Mouse (Mus musculus): Measurements from ENCODE around the gene Synpo2l. TPM values are rescaled to one million over a fixed set of nuclear protein-coding genes. Genes with fewer than 3 reads are reported as not detected.

The Synpo2l gene
- polyA plus RNA-seq, 1 experiment: not detected

DNA sequence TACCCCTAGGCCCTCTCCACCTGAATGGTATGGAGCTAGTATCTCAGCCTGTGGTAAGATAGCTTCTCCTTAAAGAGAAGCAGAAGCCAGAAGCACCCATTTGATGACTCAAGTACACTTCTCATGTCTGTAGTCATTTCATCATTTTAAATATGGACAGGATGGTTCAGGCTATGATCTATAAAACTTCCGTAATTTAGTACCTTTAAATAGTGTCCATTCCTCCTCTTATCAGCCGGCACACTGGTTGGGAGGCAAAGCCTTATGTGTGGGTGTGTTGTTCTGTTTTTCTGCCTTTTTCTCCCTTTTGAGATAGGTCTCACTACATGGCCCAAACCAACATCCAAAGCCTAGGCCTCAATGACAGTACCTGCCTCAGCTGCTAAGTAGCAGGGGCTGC is 30.4 kb upstream of the Synpo2l start:
- H3K27ac ChIP-seq (ENCODE audit: insufficient read depth, low read depth, low read length): no peak overlapping the region
- H3K4me3 ChIP-seq (ENCODE audit: insufficient read depth, low read length): no peak overlapping the region
- TF ChIP-seq POLR2A (IDR thresholded peaks at IDR 0.05; ENCODE audit: borderline replicate concordance, low read depth, low read length) (no peak), CTCF (IDR thresholded peaks at IDR 0.05; ENCODE audit: low read depth, low read length) (no peak)
- H3K4me1 ChIP-seq (ENCODE audit: control insufficient read depth, insufficient read depth, low read length): peaks cover 41% of the 10 kb centered on the region

DNA sequence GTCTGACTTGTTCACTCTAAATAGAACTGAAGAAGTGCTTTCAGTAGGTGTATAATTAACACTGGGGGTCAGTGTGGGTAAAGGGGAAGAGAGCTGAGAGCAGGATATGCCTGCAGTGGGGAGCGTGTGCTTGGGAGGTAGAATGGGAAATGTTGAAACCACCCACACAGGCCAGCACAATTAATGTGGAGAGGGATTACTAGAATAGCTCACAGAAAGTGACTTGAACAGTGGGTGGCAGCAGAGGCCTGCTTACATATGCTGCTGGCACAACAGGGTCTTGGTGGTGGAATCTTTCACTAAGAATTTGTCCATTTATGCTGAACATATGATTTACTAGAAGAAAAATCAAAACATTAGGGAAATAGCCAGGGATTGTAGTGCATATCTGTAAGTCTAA is 28.8 kb upstream of the Synpo2l start:
- Histone ChIP-seq H3K4me3 (ENCODE audit: insufficient read depth, low read length) (no peak overlapping the region), H3K4me1 (ENCODE audit: control insufficient read depth, insufficient read depth, low read length) (peaks cover 41% of the 10 kb centered on the region), H3K27ac (ENCODE audit: insufficient read depth, low read depth, low read length) (no peak overlapping the region)
- TF ChIP-seq POLR2A (IDR thresholded peaks at IDR 0.05; ENCODE audit: borderline replicate concordance, low read depth, low read length): no peak
- TF ChIP-seq CTCF (IDR thresholded peaks at IDR 0.05; ENCODE audit: low read depth, low read length): peak; percentile 33; the same call in 1 of the 2 replicates

DNA sequence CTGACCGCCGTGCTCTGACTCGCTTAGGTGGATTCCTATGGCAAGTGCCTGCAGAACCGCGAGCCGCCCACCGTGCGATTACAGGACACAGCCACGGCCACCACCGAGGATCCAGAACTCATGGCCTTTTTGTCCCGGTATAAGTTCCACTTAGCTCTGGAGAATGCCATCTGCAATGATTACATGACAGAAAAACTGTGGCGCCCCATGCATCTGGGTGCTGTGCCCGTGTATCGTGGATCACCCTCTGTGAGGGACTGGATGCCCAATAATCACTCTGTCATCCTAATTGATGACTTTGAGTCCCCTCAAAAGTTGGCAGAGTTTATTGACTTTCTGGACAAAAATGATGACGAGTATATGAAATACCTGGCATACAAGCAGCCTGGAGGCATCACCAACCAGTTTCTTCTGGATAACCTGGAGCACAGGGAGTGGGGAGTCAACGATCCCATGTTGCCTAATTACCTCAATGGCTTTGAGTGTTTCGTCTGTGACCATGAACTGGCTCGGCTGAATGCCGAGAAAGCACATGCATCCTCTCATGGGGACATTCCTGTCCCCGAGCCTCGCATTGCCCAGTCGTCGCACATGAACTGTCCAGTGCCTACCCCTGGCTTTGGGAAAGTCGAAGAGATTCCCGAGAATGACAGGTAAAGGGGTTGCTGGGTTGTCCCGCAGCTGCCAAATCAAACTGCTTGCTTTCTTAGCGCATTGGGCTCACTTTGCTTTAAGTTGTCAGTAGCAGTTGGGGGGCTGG is 27.8 kb upstream of the Synpo2l start:
- no peak for TF ChIP-seq CTCF (IDR thresholded peaks at IDR 0.05; ENCODE audit: low read depth, low read length)
- Histone ChIP-seq H3K4me1 (ENCODE audit: control insufficient read depth, insufficient read depth, low read length) (peaks cover 35% of the 10 kb centered on the region), H3K27ac (ENCODE audit: insufficient read depth, low read depth, low read length) (no peak overlapping the region), H3K4me3 (ENCODE audit: insufficient read depth, low read length) (peak overlapping the region; percentile 74)

DNA sequence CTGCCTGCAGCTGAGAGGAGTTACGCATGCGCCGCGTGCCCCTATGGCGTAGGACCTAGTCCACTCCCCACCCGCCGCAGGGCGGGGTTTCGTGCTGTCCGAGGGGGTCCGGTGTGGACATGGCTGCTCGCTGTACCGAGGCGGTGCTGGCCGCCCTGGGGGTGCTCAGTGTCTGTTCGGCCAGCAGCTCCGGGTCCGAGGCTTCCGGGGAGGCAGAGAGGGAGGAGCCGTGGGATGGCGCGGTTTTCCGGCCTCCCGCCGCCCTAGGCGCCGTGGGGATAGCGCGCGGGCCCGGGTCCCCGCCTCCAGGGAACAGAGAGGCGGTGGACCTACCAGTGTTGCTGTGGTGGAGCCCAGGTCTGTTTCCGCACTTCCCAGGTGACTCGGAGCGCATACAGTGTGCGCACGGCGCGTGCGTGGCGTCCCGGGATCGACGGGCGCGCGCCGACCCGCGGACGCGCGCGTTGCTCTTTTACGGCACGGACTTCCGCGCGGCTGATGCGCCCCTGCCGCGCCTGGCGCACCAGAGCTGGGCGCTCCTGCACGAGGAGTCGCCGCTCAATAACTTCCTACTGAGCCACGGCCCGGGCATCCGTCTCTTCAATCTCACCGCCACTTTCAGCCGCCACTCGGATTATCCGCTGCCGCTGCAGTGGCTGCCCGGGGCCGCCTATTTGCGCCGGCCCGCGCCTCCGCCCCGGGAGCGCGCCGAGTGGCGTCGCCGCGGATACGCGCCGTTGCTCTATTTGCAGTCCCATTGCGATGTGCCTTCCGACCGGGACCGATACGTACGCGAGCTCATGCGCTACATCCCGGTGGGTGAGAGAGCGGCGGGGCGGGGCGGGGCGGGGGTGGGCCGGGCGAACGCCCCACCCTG is 27.0 kb upstream of the Synpo2l start, which contains the start of gene Fut11:
TSS of gene Fut11 (plus strand) at position 85 of the 877 bp plus-strand sequence.
- peaks cover 33% of the 10 kb centered on the region for H3K4me1 ChIP-seq (ENCODE audit: control insufficient read depth, insufficient read depth, low read length)
- peak within 1 kb of the TSS; percentile 74 for H3K4me3 ChIP-seq (ENCODE audit: insufficient read depth, low read length)
- TF ChIP-seq POLR2A (IDR thresholded peaks at IDR 0.05; ENCODE audit: borderline replicate concordance, low read depth, low read length) (no peak), CTCF (IDR thresholded peaks at IDR 0.05; ENCODE audit: low read depth, low read length) (no peak)
- H3K27ac ChIP-seq (ENCODE audit: insufficient read depth, low read depth, low read length): peak within 1 kb of the TSS; percentile 73

DNA sequence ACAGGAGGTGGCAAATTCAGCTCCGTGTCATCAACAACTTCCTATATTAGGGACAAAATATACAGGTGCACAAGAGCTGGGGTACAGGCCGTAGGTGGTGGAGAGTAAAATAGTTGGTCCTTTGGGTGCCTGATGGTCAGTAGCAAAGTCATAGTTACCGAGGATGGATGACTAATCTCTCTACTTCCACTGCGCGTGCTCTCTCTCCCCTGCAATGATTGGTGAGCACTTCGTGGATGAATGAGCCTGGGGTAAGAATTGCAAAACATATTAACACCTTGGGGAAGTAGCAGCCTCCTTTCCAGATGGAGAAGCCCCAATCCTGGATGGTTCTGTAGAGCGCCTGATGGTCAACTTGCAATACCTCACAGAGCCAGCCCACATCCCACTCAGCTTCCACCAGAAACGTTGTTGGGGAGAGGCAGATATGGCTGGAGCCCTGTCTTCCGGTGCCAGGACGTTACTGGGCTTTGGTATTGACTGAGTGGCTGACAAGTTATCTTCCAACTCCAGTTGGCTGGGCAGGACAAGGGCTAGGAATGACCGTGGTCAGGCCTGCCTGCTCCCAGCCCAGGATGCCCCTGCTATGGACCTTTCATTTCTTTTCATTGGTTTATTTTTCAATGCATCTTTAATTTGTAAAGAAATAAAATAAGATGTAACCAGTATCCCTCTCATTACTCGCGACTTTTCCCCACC is 26.2 kb upstream of the Synpo2l start:
- Histone ChIP-seq H3K27ac (ENCODE audit: insufficient read depth, low read depth, low read length) (no peak overlapping the region), H3K4me1 (ENCODE audit: control insufficient read depth, insufficient read depth, low read length) (peaks cover 33% of the 10 kb centered on the region), H3K4me3 (ENCODE audit: insufficient read depth, low read length) (peak overlapping the region; percentile 74)
- TF ChIP-seq POLR2A (IDR thresholded peaks at IDR 0.05; ENCODE audit: borderline replicate concordance, low read depth, low read length): no peak

DNA sequence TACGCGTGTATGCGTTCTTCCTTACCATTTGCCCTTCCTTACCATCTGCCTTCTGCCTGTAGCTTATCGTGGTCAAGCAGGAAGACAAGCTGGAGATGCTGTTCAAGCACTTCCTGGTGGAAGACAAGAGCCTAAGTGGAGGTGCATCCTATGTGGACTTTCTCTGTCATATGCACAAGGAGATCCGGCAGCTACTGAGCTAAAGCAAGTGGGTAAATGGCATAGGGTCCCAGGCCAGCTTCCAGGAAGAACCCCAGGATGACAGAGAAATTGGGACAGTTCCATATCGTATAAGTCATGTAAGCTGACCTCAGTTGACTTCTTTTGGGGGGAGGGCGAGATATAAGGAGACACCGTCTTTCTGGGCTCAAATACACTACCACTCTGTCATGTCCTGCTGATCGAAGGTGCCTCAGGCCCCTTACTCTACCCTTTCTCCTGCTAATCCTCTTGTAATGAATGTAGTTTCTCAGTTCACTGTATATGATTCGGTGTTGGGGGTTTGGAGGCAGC is 25.5 kb upstream of the Synpo2l start:
- TF ChIP-seq CTCF (IDR thresholded peaks at IDR 0.05; ENCODE audit: low read depth, low read length): no peak
- no peak for TF ChIP-seq POLR2A (IDR thresholded peaks at IDR 0.05; ENCODE audit: borderline replicate concordance, low read depth, low read length)
- Histone ChIP-seq H3K4me3 (ENCODE audit: insufficient read depth, low read length) (no peak overlapping the region), H3K4me1 (ENCODE audit: control insufficient read depth, insufficient read depth, low read length) (peaks cover 29% of the 10 kb centered on the region), H3K27ac (ENCODE audit: insufficient read depth, low read depth, low read length) (no peak overlapping the region)

DNA sequence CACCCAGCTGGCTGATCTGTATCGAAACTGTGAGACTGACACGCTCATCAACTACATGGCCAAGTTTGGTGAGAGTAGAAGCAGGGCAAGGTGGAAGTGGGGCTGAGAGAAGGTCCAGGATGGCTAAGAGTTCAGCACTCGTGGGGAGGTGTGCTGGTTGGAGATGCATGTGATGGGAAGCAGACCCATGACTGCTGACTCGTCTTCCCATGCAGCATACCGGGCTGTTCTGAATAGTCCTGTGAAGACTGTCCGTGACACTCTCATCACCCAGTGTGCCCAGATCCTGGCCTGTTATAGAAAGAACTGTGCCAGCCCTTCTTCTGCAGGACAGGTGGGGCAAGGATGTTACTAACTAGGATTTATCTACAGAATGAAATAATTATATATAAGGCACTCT is 23.6 kb upstream of the Synpo2l start:
- H3K4me3 ChIP-seq (ENCODE audit: insufficient read depth, low read length): no peak overlapping the region
- H3K27ac ChIP-seq (ENCODE audit: insufficient read depth, low read depth, low read length): no peak overlapping the region
- peaks cover 15% of the 10 kb centered on the region for H3K4me1 ChIP-seq (ENCODE audit: control insufficient read depth, insufficient read depth, low read length)
- TF ChIP-seq POLR2A (IDR thresholded peaks at IDR 0.05; ENCODE audit: borderline replicate concordance, low read depth, low read length) (no peak), CTCF (IDR thresholded peaks at IDR 0.05; ENCODE audit: low read depth, low read length) (no peak)

DNA sequence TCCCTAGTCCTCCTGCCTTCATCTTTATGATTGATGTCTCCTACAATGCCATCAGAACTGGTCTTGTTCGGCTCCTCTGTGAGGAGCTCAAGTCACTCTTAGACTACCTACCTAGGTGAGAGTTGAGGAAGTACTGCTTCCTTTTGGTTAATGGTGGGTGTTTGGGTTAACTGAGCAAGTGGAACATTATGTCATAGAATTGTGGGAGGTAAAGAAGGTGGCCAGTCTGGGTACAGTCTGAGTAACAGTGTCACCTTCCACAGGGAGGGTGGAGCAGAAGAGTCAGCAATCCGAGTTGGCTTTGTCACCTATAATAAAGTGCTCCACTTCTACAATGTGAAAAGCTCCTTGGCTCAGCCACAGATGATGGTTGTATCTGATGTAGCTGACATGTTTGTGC is 20.9 kb upstream of the Synpo2l start:
- Histone ChIP-seq H3K4me3 (ENCODE audit: insufficient read depth, low read length) (no peak overlapping the region), H3K4me1 (ENCODE audit: control insufficient read depth, insufficient read depth, low read length) (peaks cover 8% of the 10 kb centered on the region), H3K27ac (ENCODE audit: insufficient read depth, low read depth, low read length) (no peak overlapping the region)
- TF ChIP-seq CTCF (IDR thresholded peaks at IDR 0.05; ENCODE audit: low read depth, low read length) (no peak), POLR2A (IDR thresholded peaks at IDR 0.05; ENCODE audit: borderline replicate concordance, low read depth, low read length) (no peak)

DNA sequence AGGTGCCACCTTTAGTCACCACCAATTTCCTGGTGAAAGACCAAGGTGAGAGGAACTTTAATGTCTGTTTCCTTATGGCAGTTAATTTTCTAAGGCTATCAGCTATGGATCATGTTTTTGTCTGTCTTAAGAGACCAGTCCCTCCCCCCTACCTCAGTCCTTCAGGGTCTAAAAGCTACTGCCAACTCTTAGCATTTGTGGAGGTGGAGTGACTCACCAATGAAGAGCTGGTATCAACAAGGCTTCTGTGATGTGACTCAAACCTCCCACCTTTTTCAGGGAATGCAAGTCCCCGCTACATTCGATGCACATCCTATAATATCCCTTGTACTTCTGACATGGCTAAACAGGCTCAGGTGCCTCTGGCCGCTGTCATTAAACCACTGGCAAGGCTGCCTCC is 18.4 kb upstream of the Synpo2l start:
- no peak for TF ChIP-seq CTCF (IDR thresholded peaks at IDR 0.05; ENCODE audit: low read depth, low read length)
- TF ChIP-seq POLR2A (IDR thresholded peaks at IDR 0.05; ENCODE audit: borderline replicate concordance, low read depth, low read length): no peak
- H3K27ac ChIP-seq (ENCODE audit: insufficient read depth, low read depth, low read length): no peak overlapping the region
- no peak overlapping the region for H3K4me3 ChIP-seq (ENCODE audit: insufficient read depth, low read length)
- peaks cover 9% of the 10 kb centered on the region for H3K4me1 ChIP-seq (ENCODE audit: control insufficient read depth, insufficient read depth, low read length)
